Mouse (Mus musculus) monocyte, adult 59 days (primary cell): ENCODE measurements around the gene Mnd1. TPM values are rescaled to one million over a fixed set of nuclear protein-coding genes. Genes with fewer than 3 reads are reported as not detected.

Experiments used
- total RNA-seq, 2 experiments: library from RNA; stranded (reverse); gene quantifications; one replicate each; pipeline ENCODE4 v1.2.4; 2023

Gene Mnd1
- total RNA-seq, result 1 to 10 TPM in 1 of 2 experiments, not detected in 1; 1.3 TPM

GRCm38 (mm10) chr3:84155558-84156006 lies at the start of gene Mnd1:
Gene Mnd1, minus strand, starts transcription at chr3:84155786.

GRCm38 (mm10) chr3:84173581-84174154 lies 18.1 kb upstream of the Mnd1 start, which contains the start of gene Gm6525:
Gene Gm6525, plus strand, starts transcription at chr3:84174104.

DNA sequence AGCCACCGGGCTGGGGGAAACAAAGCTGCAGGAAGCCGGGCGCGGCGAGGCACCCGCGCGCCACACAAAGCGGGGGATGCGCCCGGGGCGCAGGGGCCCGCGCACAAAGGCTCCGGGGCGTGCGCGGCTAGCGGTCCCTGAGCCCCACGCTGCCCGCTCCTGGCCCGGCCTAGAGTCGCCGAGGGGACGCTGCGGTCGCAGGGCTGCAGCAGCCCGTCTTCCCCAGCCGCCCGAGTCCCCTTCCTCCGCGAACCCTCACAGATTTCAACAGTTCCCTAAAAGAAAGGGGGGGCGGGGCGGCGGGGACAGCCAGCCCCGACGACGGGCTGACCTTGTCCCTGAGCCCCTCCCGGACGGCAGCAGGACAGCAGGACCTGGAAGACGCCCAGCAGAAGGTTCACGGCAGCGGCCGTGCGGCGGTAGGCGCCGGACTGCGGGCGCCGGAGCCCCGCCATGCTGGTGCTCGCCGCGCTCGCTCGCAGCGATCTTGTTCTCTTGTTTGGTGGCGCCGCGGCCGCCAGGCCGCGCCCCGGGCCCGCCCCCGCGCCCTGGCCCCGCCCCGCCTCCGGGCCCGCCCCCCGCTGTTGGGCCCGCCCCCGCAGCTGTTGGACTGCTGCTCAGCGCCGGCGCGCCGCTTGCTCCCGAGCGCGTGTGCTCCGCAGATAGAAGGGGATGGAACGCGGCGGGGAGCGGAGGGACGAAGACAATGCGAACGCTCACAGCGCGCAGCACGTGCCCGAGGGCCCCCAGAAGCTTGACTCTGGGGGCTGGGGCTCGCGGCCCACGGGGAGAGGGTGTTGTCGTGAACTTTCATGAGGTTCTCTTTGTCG lies 115.7 kb downstream of the Mnd1 start, which contains the start of gene Tmem131l:
TSS of gene Tmem131l (minus strand) at position 530 of the 830 bp plus-strand sequence.

Other genes with a start within 250 kb of the Mnd1 start
- 100 to 1,000 TPM; 141 to 149 TPM for gene Tmem131l, start 115.6 kb downstream of the Mnd1 start, total RNA-seq
- not detected for gene Gm6525, start 18.3 kb upstream of the Mnd1 start, total RNA-seq
- 1 to 10 TPM in 1 of 2 experiments, under 1 TPM in 1; 0.82 to 1.5 TPM for gene Trim2, start 151.1 kb upstream of the Mnd1 start, total RNA-seq